Mouse (Mus musculus): ENCODE data around the gene Arhgap18. TPM values are rescaled to one million over a fixed set of nuclear protein-coding genes. Genes with fewer than 3 reads are reported as not detected.

The Arhgap18 gene
- polyA plus RNA-seq, 1 experiment: not detected

DNA sequence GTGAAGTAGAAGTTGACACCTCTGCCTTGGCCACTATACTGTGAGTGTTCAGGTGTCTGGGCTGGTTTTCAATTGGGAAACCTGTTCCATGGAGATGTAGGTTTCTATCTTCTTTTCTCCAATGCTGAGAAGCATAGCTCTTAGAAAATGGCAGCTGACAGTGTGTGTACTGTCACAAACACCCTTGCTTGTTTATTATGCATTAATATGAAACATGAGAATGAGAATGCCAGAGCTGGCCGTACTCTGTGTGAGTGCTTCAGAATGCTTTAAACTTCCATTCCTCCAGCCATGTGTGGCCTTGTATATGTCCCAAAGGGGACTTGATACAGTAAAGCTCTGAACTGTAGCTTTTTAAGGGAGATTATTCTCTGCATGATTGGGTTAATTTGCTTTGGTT is 110.8 kb downstream of the Arhgap18 start:
- Histone ChIP-seq H3K27ac (ENCODE audit: insufficient read depth, low read depth, low read length) (no peak overlapping the region), H3K4me1 (ENCODE audit: control insufficient read depth, insufficient read depth, low read length) (no peaks in the 10 kb centered on the region), H3K4me3 (ENCODE audit: insufficient read depth, low read depth, low read length) (no peak overlapping the region)
- 94% methylated on average over 1 of the region's 1 CpGs for WGBS
- TF ChIP-seq CTCF (IDR thresholded peaks at IDR 0.05; ENCODE audit: insufficient read depth, low read depth, low read length) (no peak), POLR2A (IDR thresholded peaks at IDR 0.05; ENCODE audit: insufficient read depth, low read depth, low read length) (no peak)

DNA sequence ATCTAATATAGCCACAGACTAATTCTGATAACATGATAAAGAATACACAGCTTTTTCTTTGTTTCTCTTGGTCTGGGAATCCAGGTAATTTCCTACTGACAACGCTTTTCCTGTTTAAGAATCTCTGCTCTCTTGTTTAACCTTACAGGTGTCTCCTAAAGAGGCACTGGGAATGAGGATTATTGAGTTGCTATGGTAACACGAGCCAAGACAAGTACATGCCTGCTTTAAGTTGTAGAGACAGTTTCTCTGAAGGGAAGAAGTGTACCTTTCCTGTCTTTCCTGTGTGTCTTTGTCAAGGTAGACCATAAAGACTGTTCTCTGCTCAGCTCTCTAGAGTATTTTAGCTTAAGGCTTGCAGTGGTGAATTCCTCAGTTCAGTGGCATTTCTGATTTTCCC is 117.6 kb downstream of the Arhgap18 start:
- Histone ChIP-seq H3K4me3 (ENCODE audit: insufficient read depth, low read depth, low read length) (no peak overlapping the region), H3K27ac (ENCODE audit: insufficient read depth, low read depth, low read length) (no peak overlapping the region), H3K4me1 (ENCODE audit: control insufficient read depth, insufficient read depth, low read length) (no peaks in the 10 kb centered on the region)
- 70% methylated on average over 2 of the region's 2 CpGs for WGBS
- TF ChIP-seq CTCF (IDR thresholded peaks at IDR 0.05; ENCODE audit: insufficient read depth, low read depth, low read length) (no peak), POLR2A (IDR thresholded peaks at IDR 0.05; ENCODE audit: insufficient read depth, low read depth, low read length) (no peak)

DNA sequence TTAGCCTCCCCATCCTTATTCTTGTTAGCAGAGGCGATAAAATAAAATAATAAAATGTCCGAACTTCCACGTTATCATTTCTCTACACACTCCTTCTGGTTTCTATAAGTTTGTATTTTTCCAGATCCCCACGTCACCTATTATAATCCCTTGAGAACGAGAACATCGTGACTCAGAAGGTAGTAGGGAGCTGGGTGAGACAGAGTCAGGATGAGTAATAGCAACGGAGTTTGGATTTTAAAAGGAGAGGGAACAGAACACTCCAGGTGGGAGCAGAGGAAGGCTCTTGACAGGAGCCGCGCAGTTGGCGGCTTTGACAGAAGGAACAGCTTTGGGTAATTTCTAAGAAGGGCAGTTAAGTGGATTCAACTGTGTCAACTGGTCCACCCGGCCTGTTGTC is 124.1 kb downstream of the Arhgap18 start:
- H3K27ac ChIP-seq (ENCODE audit: insufficient read depth, low read depth, low read length): no peak overlapping the region
- H3K4me3 ChIP-seq (ENCODE audit: insufficient read depth, low read depth, low read length): no peak overlapping the region
- no peaks in the 10 kb centered on the region for H3K4me1 ChIP-seq (ENCODE audit: control insufficient read depth, insufficient read depth, low read length)
- TF ChIP-seq POLR2A (IDR thresholded peaks at IDR 0.05; ENCODE audit: insufficient read depth, low read depth, low read length): no peak
- no peak for TF ChIP-seq CTCF (IDR thresholded peaks at IDR 0.05; ENCODE audit: insufficient read depth, low read depth, low read length)
- WGBS: 79% methylated on average over 11 of the region's 11 CpGs

DNA sequence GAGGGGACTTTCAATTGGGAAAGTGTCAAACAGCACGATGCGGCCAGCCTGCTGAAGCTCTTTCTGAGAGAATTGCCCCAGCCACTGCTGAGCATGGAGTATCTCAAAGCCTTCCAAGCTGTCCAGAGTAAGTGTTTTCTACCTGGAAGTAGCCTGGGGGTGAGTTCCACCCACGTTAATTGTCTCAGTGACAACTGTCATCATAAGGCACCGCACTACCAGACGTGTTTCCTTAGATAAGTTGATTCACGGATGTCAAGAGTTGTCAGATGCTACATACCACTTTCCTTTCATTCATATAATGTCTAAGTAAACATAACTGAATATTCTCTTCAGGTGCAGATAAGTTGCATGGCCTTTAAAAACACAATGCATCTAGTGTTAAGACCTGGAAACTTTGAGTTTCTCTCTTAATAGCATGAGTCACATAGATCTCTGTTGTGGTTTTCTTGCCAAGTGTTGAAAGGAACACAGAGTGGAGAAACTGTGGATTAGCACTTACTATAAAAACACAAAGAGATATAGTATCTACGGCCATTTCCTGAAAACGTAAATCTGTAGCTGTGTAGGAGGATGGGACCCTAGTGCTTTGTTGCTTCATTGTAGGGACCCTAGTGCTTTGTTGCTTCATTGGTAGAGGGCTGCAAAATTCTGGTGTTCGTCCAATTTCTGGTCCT is 125.8 kb downstream of the Arhgap18 start:
- WGBS: 72% methylated on average over 9 of the region's 9 CpGs
- no peak for TF ChIP-seq CTCF (IDR thresholded peaks at IDR 0.05; ENCODE audit: insufficient read depth, low read depth, low read length)
- no peak for TF ChIP-seq POLR2A (IDR thresholded peaks at IDR 0.05; ENCODE audit: insufficient read depth, low read depth, low read length)

DNA sequence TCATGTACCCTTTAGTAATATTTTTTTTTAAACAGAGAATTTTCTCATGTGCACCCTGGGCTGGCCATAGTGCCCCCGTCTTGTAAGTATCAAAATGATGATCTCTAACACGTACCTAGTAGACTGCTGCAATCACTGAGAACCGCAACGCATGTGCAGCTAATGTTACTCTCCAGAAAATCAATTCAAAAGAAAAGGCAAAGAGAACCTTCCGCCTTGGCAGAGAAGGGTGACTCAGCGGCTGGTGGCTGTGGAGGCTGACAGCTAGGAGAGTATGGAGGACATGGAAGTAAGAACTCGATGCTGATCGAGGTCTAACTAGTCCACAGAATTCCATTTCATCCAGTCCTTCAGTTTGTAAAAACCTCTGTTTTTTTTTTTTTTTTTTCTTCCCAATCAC is 131.7 kb downstream of the Arhgap18 start:
- Histone ChIP-seq H3K4me3 (ENCODE audit: insufficient read depth, low read depth, low read length) (no peak overlapping the region), H3K27ac (ENCODE audit: insufficient read depth, low read depth, low read length) (no peak overlapping the region), H3K4me1 (ENCODE audit: control insufficient read depth, insufficient read depth, low read length) (no peaks in the 10 kb centered on the region)
- TF ChIP-seq POLR2A (IDR thresholded peaks at IDR 0.05; ENCODE audit: insufficient read depth, low read depth, low read length): no peak
- TF ChIP-seq CTCF (IDR thresholded peaks at IDR 0.05; ENCODE audit: insufficient read depth, low read depth, low read length): no peak
- WGBS: 26% methylated on average over 8 of the region's 8 CpGs

More for the DNA sequence above, 125.8 kb downstream of the Arhgap18 start:
- no peak overlapping the region for H3K4me3 ChIP-seq (ENCODE audit: insufficient read depth, low read depth, low read length)
- H3K27ac ChIP-seq (ENCODE audit: insufficient read depth, low read depth, low read length): no peak overlapping the region
- H3K4me1 ChIP-seq (ENCODE audit: control insufficient read depth, insufficient read depth, low read length): no peaks in the 10 kb centered on the region

DNA sequence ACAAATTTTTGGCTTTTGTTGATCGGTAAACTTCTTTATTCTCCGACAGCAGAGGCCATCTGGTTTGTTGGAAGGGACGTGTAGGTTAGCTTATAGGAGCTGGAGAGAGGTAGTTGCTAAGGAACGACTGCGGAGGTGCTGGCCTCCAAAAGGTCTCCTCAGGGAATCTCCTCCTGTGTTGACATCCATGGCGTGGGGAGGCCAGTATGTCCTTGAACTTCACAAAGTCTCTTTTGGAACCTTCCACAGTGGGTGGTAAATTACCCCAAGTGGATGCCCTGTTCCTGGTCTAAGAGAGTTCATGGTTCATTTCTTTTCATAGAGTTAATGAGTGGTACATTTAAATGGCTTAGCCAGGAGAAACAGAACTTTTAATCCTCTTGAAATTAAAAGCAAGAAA is 136.0 kb downstream of the Arhgap18 start:
- WGBS: 62% methylated on average over 6 of the region's 6 CpGs
- no peak for TF ChIP-seq POLR2A (IDR thresholded peaks at IDR 0.05; ENCODE audit: insufficient read depth, low read depth, low read length)
- TF ChIP-seq CTCF (IDR thresholded peaks at IDR 0.05; ENCODE audit: insufficient read depth, low read depth, low read length): no peak
- no peak overlapping the region for H3K4me3 ChIP-seq (ENCODE audit: insufficient read depth, low read depth, low read length)
- no peak overlapping the region for H3K27ac ChIP-seq (ENCODE audit: insufficient read depth, low read depth, low read length)
- H3K4me1 ChIP-seq (ENCODE audit: control insufficient read depth, insufficient read depth, low read length): no peaks in the 10 kb centered on the region

DNA sequence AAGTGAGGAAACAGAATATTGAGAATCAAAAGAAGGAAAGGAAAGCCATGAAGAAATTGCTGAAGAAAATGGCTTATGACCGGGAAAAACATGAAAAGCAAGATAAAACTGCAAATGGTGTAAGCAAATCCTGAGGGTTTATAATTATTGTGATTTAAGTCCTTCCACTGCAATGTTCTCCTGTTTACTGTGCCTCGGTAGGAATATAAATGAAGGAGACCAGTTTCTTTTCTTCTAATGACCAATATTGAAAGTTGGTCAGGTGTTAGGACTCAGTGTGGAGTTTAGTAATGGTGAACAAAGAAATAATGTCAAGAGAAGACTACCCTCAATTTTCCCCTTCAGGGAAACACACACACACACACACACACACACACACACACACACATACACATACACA is 136.5 kb downstream of the Arhgap18 start:
- Histone ChIP-seq H3K4me3 (ENCODE audit: insufficient read depth, low read depth, low read length) (no peak overlapping the region), H3K4me1 (ENCODE audit: control insufficient read depth, insufficient read depth, low read length) (no peaks in the 10 kb centered on the region), H3K27ac (ENCODE audit: insufficient read depth, low read depth, low read length) (no peak overlapping the region)
- TF ChIP-seq CTCF (IDR thresholded peaks at IDR 0.05; ENCODE audit: insufficient read depth, low read depth, low read length) (no peak), POLR2A (IDR thresholded peaks at IDR 0.05; ENCODE audit: insufficient read depth, low read depth, low read length) (no peak)
- 53% methylated on average over 2 of the region's 2 CpGs for WGBS

DNA sequence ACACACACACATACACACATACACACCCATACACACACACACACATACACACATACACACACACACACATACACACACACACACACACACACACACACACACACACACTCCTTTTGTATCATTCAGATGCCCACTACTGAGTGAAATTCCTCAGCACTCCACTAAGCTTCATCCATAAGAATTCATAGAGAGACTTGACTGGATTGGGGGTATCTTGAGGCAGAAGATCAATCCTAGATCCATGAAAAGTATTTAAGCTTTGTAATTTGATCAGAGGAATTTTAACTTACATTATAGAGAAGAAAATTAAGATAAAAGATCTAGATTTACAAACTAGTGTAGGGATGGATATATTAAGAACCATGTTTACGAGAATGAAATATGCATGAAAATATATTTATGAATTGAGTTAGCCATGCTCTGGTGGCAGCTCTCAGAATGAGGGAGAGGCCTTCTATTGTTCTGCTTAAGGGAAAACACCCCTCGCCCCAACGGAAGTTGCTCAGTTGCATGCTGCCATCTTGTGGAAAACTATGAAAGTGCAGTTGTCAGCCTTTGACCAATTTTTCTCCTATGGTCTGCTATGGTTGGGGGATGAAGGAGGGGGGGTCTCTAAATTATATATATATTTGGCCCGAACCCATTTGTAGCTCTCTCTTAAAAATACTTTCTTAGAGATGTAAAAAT is 137.2 kb downstream of the Arhgap18 start:
- Histone ChIP-seq H3K4me1 (ENCODE audit: control insufficient read depth, insufficient read depth, low read length) (no peaks in the 10 kb centered on the region), H3K27ac (ENCODE audit: insufficient read depth, low read depth, low read length) (no peak overlapping the region), H3K4me3 (ENCODE audit: insufficient read depth, low read depth, low read length) (no peak overlapping the region)
- WGBS: 3% methylated on average over 4 of the region's 4 CpGs
- no peak for TF ChIP-seq POLR2A (IDR thresholded peaks at IDR 0.05; ENCODE audit: insufficient read depth, low read depth, low read length)
- peak; percentile 44; the same call in 1 of the 2 replicates for TF ChIP-seq CTCF (IDR thresholded peaks at IDR 0.05; ENCODE audit: insufficient read depth, low read depth, low read length)

DNA sequence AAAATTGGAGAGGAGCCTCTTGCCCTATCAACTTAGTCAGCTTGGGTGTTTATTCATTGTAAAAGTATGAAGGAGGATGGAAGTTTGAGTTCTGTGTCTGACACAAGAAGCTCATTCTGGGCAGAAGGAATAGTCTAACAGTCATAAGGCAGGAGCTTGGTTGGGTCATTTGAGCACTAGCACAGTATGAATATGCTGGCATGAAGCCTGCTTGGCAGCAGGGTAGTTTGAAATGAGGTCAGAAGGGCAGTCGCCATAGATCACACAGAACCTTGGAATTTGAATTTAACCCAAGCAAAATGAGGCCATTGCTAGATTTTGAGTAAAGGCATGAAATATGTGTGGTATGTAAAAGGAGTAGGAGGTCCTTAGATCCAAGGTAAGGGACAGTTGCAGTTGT is 139.9 kb downstream of the Arhgap18 start:
- H3K4me1 ChIP-seq (ENCODE audit: control insufficient read depth, insufficient read depth, low read length): no peaks in the 10 kb centered on the region
- TF ChIP-seq POLR2A (IDR thresholded peaks at IDR 0.05; ENCODE audit: insufficient read depth, low read depth, low read length) (no peak), CTCF (IDR thresholded peaks at IDR 0.05; ENCODE audit: insufficient read depth, low read depth, low read length) (no peak)
- 74% methylated on average over 1 of the region's 1 CpGs for WGBS
- no peak overlapping the region for H3K4me3 ChIP-seq (ENCODE audit: insufficient read depth, low read depth, low read length)
- H3K27ac ChIP-seq (ENCODE audit: insufficient read depth, low read depth, low read length): no peak overlapping the region

All from olfactory bulb, adult 2 months (tissue).